Mouse (Mus musculus) MEL (cell line): ENCODE results near the gene Prex1. TPM values are rescaled to one million over a fixed set of nuclear protein-coding genes. Genes with fewer than 3 reads are reported as not detected.

Experiments used
- DNase-seq: peaks from one replicate; pipeline ENCODE4 v3.0.0; 2011; ENCODE audit warnings: low read depth, low spot score
- H3K27ac ChIP-seq: 2 replicates; pipeline ENCODE4 v1.5.1; 2012; ENCODE audit warnings: low read depth, mild to moderate bottlenecking, control low read depth, low read length, moderate library complexity; ENCODE audit not compliant: control insufficient read depth
- H3K27me3 ChIP-seq, 2 experiments: fragments of 150-350 bp in 1 of 2; sonication (generic) in 1 of 2; 2 replicates each; pipeline ENCODE4 v1.6.1; 2012; ENCODE audit warnings: low read length in 2 of 2, mild to moderate bottlenecking in 2 of 2, improper control_type of control experiment in 1 of 2, moderate library complexity in 1 of 2; ENCODE audit not compliant: insufficient read depth in 2 of 2, control insufficient read depth in 1 of 2
- H3K36me3 ChIP-seq, 2 experiments: 2 replicates each; pipeline ENCODE4 v1.6.1; 2012 to 2014; ENCODE audit warnings: low read length in 2 of 2, improper control_type of control experiment in 1 of 2, inconsistent platforms in 1 of 2, mild to moderate bottlenecking in 1 of 2; ENCODE audit not compliant: insufficient read depth in 2 of 2, control insufficient read depth in 1 of 2
- H3K4me1 ChIP-seq, 2 experiments: fragments of 150-350 bp in 1 of 2; sonication (generic) in 1 of 2; 2 replicates each; pipeline ENCODE4 v1.6.1; 2012; ENCODE audit warnings: low read length in 2 of 2, improper control_type of control experiment in 1 of 2, mild to moderate bottlenecking in 1 of 2; ENCODE audit not compliant: insufficient read depth in 2 of 2, control insufficient read depth in 1 of 2
- H3K4me3 ChIP-seq, 2 experiments: fragments of 150-350 bp in 1 of 2; sonication (generic) in 1 of 2; 2 replicates each; pipeline ENCODE4 v1.5.1; 2012; ENCODE audit warnings: low read depth in 2 of 2, low read length in 2 of 2, mild to moderate bottlenecking in 2 of 2, moderate library complexity in 2 of 2, control low read depth in 1 of 2, improper control_type of control experiment in 1 of 2; ENCODE audit not compliant: control insufficient read depth in 1 of 2, insufficient read depth in 1 of 2
- H3K79me2 ChIP-seq: 2 replicates; pipeline ENCODE4 v1.6.1; 2012; ENCODE audit warnings: mild to moderate bottlenecking, low read length, moderate library complexity; ENCODE audit not compliant: control insufficient read depth, poor library complexity, insufficient read depth
- H3K9ac ChIP-seq: 2 replicates; pipeline ENCODE4 v1.6.1; 2012; ENCODE audit warnings: low read depth, mild to moderate bottlenecking, control low read depth, low read length, moderate library complexity; ENCODE audit not compliant: control insufficient read depth, poor library complexity, severe bottlenecking
- H3K9me3 ChIP-seq: fragments of 150-350 bp; sonication (generic); replicated peaks from 2 replicates; pipeline ENCODE4 v1.6.1; 2012; ENCODE audit warnings: mild to moderate bottlenecking, low read length, improper control_type of control experiment, moderate library complexity; ENCODE audit not compliant: insufficient read depth
- BHLHE40 ChIP-seq: IDR thresholded peaks from 2 replicates; pipeline ENCODE4 v1.6.1; 2012; ENCODE audit warnings: low read depth, mild to moderate bottlenecking, inconsistent platforms, low read length, improper control_type of control experiment, borderline replicate concordance
- CHD1 ChIP-seq: IDR thresholded peaks from 2 replicates; pipeline ENCODE4 v1.6.1; 2012; ENCODE audit warnings: low read depth, mild to moderate bottlenecking, inconsistent platforms, low read length, improper control_type of control experiment
- CTCF ChIP-seq, 3 experiments: IDR thresholded peaks in 2 of 3; conservative IDR thresholded peaks in 1 of 3; 2 replicates each; pipeline ENCODE4 v1.5.1; 2011 to 2012; ENCODE audit warnings: low read length in 3 of 3, low read depth in 2 of 3, mild to moderate bottlenecking in 2 of 3, improper control_type of control experiment in 1 of 3, inconsistent platforms in 1 of 3, mixed read lengths in 1 of 3, moderate library complexity in 1 of 3; ENCODE audit not compliant: control insufficient read depth in 1 of 3, insufficient read depth in 1 of 3, poor library complexity in 1 of 3, severe bottlenecking in 1 of 3
- E2F4 ChIP-seq: IDR thresholded peaks from 2 replicates; pipeline ENCODE4 v1.6.1; 2011; ENCODE audit warnings: low read depth, low read length, improper control_type of control experiment, borderline replicate concordance
- ELF1 ChIP-seq: IDR thresholded peaks from 2 replicates; pipeline ENCODE4 v1.6.1; 2014; ENCODE audit warnings: low read depth, mild to moderate bottlenecking, inconsistent platforms, low read length, improper control_type of control experiment, moderate library complexity
- EP300 ChIP-seq, 2 experiments: IDR thresholded peaks; 2 replicates each; pipeline ENCODE4 v1.6.1; 2011; ENCODE audit warnings: improper control_type of control experiment in 2 of 2, low read length in 2 of 2, low read depth in 1 of 2, mild to moderate bottlenecking in 1 of 2
- ETS1 ChIP-seq: IDR thresholded peaks from 2 replicates; pipeline ENCODE4 v1.6.1; 2012; ENCODE audit warnings: low read depth, mild to moderate bottlenecking, inconsistent platforms, low read length, improper control_type of control experiment, moderate library complexity
- GABPA ChIP-seq: IDR thresholded peaks from 2 replicates; pipeline ENCODE4 v1.6.1; 2012; ENCODE audit warnings: low read depth, mild to moderate bottlenecking, inconsistent platforms, low read length, improper control_type of control experiment, moderate library complexity
- GATA1 ChIP-seq: IDR thresholded peaks from 2 replicates; pipeline ENCODE4 v1.6.1; 2011; ENCODE audit warnings: low read depth, low read length, improper control_type of control experiment
- JUND ChIP-seq: IDR thresholded peaks from 2 replicates; pipeline ENCODE4 v1.6.1; 2011; ENCODE audit warnings: low read depth, mild to moderate bottlenecking, improper control_type of control experiment, low read length
- KAT2A ChIP-seq: conservative IDR thresholded peaks from 2 replicates; pipeline ENCODE4 v1.6.1; 2012; ENCODE audit warnings: low read depth, low read length, improper control_type of control experiment, inconsistent platforms
- MAFK ChIP-seq: IDR thresholded peaks from 2 replicates; pipeline ENCODE4 v1.6.1; 2011; ENCODE audit warnings: low read depth, mild to moderate bottlenecking, low read length, improper control_type of control experiment, borderline replicate concordance
- MAX ChIP-seq: IDR thresholded peaks from 2 replicates; pipeline ENCODE4 v1.6.1; 2011; ENCODE audit warnings: low read length, improper control_type of control experiment
- MAZ ChIP-seq: IDR thresholded peaks from 2 replicates; pipeline ENCODE4 v1.6.1; 2012; ENCODE audit warnings: low read depth, mild to moderate bottlenecking, inconsistent platforms, low read length, improper control_type of control experiment
- MXI1 ChIP-seq: IDR thresholded peaks from 2 replicates; pipeline ENCODE4 v1.6.1; 2011; ENCODE audit warnings: mild to moderate bottlenecking, low read depth, low read length, improper control_type of control experiment
- MYB ChIP-seq: IDR thresholded peaks from 2 replicates; pipeline ENCODE4 v1.6.1; 2011; ENCODE audit warnings: mild to moderate bottlenecking, low read depth, low read length, improper control_type of control experiment
- NRF1 ChIP-seq: IDR thresholded peaks from 2 replicates; pipeline ENCODE4 v1.6.1; 2014; ENCODE audit warnings: low read depth, mild to moderate bottlenecking, inconsistent platforms, low read length, improper control_type of control experiment, moderate library complexity; ENCODE audit not compliant: poor library complexity, insufficient read depth, severe bottlenecking
- POLR2A ChIP-seq, 2 experiments: IDR thresholded peaks; 2 replicates each; pipeline ENCODE4 v1.6.1; 2011 to 2012; ENCODE audit warnings: low read length in 2 of 2, mild to moderate bottlenecking in 2 of 2, control low read depth in 1 of 2, improper control_type of control experiment in 1 of 2, low read depth in 1 of 2, moderate library complexity in 1 of 2; ENCODE audit not compliant: control insufficient read depth in 1 of 2, insufficient read depth in 1 of 2, poor library complexity in 1 of 2
- POLR2AphosphoS2 ChIP-seq: IDR thresholded peaks from 2 replicates; pipeline ENCODE4 v1.6.1; 2011; ENCODE audit warnings: low read length, improper control_type of control experiment
- RAD21 ChIP-seq: IDR thresholded peaks from 2 replicates; pipeline ENCODE4 v1.6.1; 2011; ENCODE audit warnings: mild to moderate bottlenecking, low read depth, low read length, improper control_type of control experiment
- RCOR1 ChIP-seq: IDR thresholded peaks from 2 replicates; pipeline ENCODE4 v1.6.1; 2012; ENCODE audit warnings: low read depth, mild to moderate bottlenecking, inconsistent platforms, low read length, improper control_type of control experiment
- SMC3 ChIP-seq: IDR thresholded peaks from 2 replicates; pipeline ENCODE4 v1.6.1; 2011; ENCODE audit warnings: low read depth, low read length, improper control_type of control experiment
- TAL1 ChIP-seq: IDR thresholded peaks from 2 replicates; pipeline ENCODE4 v1.6.1; 2012; ENCODE audit warnings: mild to moderate bottlenecking, inconsistent platforms, low read length, moderate library complexity, mixed read lengths
- TBP ChIP-seq: IDR thresholded peaks from 2 replicates; pipeline ENCODE4 v1.8.0; 2011; ENCODE audit warnings: low read depth, low read length, improper control_type of control experiment
- TCF12 ChIP-seq: IDR thresholded peaks from 2 replicates; pipeline ENCODE4 v1.6.1; 2014; ENCODE audit warnings: low read depth, mild to moderate bottlenecking, inconsistent platforms, low read length, improper control_type of control experiment, moderate library complexity
- UBTF ChIP-seq: IDR thresholded peaks from 2 replicates; pipeline ENCODE4 v1.6.1; 2012; ENCODE audit warnings: low read depth, mild to moderate bottlenecking, inconsistent platforms, low read length, improper control_type of control experiment, moderate library complexity, borderline replicate concordance; ENCODE audit not compliant: insufficient read depth
- USF2 ChIP-seq, 2 experiments: IDR thresholded peaks; 2 replicates each; pipeline ENCODE4 v1.6.1; 2011 to 2012; ENCODE audit warnings: improper control_type of control experiment in 2 of 2, low read length in 2 of 2, borderline replicate concordance in 1 of 2, inconsistent platforms in 1 of 2, low read depth in 1 of 2, mild to moderate bottlenecking in 1 of 2; ENCODE audit not compliant: insufficient read depth in 1 of 2
- ZC3H11A ChIP-seq: IDR thresholded peaks from 2 replicates; pipeline ENCODE4 v1.6.1; 2012; ENCODE audit warnings: low read depth, mild to moderate bottlenecking, inconsistent platforms, low read length, improper control_type of control experiment
- ZMIZ1 ChIP-seq: IDR thresholded peaks from 2 replicates; pipeline ENCODE4 v1.6.1; 2012; ENCODE audit warnings: low read depth, mild to moderate bottlenecking, inconsistent platforms, low read length, improper control_type of control experiment, moderate library complexity
- ZNF384 ChIP-seq: IDR thresholded peaks from 2 replicates; pipeline ENCODE4 v1.6.1; 2012; ENCODE audit warnings: low read depth, mild to moderate bottlenecking, inconsistent platforms, low read length, improper control_type of control experiment
- polyA plus RNA-seq, 2 experiments: library from polyadenylated mRNA; stranded (reverse) in 1 of 2; unstranded in 1 of 2; fragments of >175 nt in 1 of 2; fragments of >200 nt in 1 of 2; gene quantifications; 2 replicates each; pipeline versions ENCODE4 v1.2.1 to v1.2.4; 2012; ENCODE audit warnings: low replicate concordance in 2 of 2, low read depth in 1 of 2; ENCODE audit not compliant: insufficient read length in 2 of 2, insufficient read depth in 1 of 2, missing spikeins in 1 of 2
- total RNA-seq: library from RNA; depleted of rRNA; stranded (reverse); fragments of 300-350 nt; gene quantifications from 2 replicates; pipeline ENCODE4 v1.2.3, GENCODE M21; 2012

Gene Prex1
- total and polyA plus RNA-seq, 3 experiments = 8.0 to 33.1 (median 15.8) TPM

DNA sequence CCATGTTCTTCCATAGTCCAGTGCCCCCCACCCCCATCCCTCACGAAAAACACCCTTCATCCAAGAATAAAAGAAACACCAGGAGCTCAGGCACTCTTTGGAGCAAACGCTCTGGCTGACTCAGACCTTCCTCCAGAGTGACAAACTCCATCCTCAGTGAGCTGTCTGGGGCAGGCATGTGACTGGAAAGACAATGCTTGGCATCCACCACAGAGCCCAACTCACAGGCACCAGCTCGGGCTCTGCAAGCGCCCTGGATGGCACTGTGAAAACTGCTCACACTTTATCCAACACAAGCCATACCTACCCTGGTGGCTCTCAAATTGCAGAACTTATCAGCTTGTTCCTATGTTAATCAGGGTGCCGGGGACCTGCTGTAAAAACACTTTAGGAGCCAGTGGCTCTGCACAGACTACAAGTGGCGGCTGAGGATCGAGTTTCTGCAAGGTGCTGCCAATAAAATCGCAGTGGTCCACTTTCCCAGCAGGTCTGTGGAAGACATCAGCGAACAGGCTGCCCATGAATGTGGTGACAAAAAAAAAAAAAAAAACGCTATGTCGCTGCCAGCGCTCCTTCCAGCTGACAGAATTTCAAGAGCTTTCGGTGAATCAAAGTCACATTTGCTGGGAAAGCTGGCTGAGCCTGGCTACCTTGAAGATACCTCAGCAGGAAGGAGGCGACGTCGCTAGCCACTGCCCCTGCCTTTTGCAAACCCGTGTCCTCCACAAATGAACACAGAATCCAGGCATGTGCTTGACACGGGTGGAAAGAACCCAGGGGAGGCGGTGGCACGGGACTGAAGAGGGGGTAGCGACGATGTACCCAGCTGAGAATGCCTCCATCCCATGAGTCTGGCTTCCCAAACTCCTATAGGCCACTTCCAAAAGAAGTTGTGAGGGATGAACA is 45.6 kb downstream of the Prex1 start:
- Histone ChIP-seq H3K4me3 (no peak overlapping the region), H3K4me1 (peaks cover 16 to 21% of the 10 kb centered on the region in 2 experiments), H3K9me3 (no peaks in the 10 kb centered on the region), H3K79me2 (no peaks in the 10 kb centered on the region), H3K9ac (no peak overlapping the region), H3K27ac (no peak overlapping the region), H3K36me3 (peaks cover 0 to 7% of the 10 kb centered on the region in 2 experiments; a peak in 2 of 4 replicates)
- peak; percentile 30 for DNase-seq
- TF ChIP-seq GATA1 (no peak), ZNF384 (peak; percentile 55; the same call in 1 of the 2 replicates), ZMIZ1 (no peak), MYB (no peak)
- TF ChIP-seq, all 39 proteins: peak for 1
- no peaks in the 10 kb centered on the region for H3K27me3 ChIP-seq

DNA sequence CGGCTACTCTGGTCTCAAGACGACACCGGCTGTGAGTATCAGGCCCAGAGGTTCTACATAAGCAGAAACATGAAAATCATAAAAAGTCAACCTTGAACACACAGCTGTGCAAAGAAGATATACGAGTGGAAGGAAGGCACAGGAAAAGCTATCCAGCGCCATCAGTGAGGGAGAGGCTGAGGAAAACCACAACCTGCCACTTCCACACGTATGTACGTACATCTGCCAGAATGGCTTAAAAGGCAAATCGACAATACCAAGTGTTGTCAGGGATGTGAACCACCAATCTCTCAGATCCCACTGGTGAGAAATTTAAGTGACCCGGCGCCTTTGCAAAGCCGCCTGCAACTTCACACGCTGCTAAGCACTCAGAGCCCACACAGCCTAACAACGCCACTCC is 47.5 kb downstream of the Prex1 start:
- Histone ChIP-seq H3K4me3 (no peak overlapping the region), H3K4me1 (peaks cover 16 to 21% of the 10 kb centered on the region in 2 experiments), H3K36me3 (peaks cover 0 to 7% of the 10 kb centered on the region in 2 experiments; a peak in 2 of 4 replicates)
- TF ChIP-seq MAX (no peak), BHLHE40 (no peak), CTCF (IDR thresholded peaks at IDR 0.05 in 2 of 3, conservative IDR thresholded peaks at IDR 0.05 in 1 of 3; ENCODE audit: control insufficient read depth in 1 of 3, insufficient read depth in 1 of 3, low read depth in 2 of 3, low read length in 3 of 3, poor library complexity in 1 of 3, severe bottlenecking in 1 of 3) (no peak), MAFK (no peak), RCOR1 (no peak), SMC3 (no peak), MAZ (no peak), ZNF384 (no peak), POLR2A (IDR thresholded peaks at IDR 0.05; ENCODE audit: control insufficient read depth in 1 of 2, insufficient read depth in 1 of 2, low read depth in 1 of 2, low read length in 2 of 2, poor library complexity in 1 of 2) (no peak), ETS1 (0 out of 2 replicates have a peak, but pooled peaks have one; percentile 25), UBTF (no peak), JUND (no peak), TAL1 (peak; percentile 65), POLR2AphosphoS2 (no peak), CHD1 (no peak), USF2 (IDR thresholded peaks at IDR 0.05; ENCODE audit: borderline replicate concordance in 1 of 2, insufficient read depth in 1 of 2, low read depth in 1 of 2, low read length in 2 of 2) (no peak), E2F4 (no peak), KAT2A (no peak), ZC3H11A (no peak), TCF12 (0 out of 2 replicates have a peak, but pooled peaks have one; percentile 26), MYB (no peak), TBP (no peak), GABPA (no peak), EP300 (IDR thresholded peaks at IDR 0.05; ENCODE audit: low read depth in 1 of 2, low read length in 2 of 2) (peak; percentile 8 to 43; a peak in 3 of 4 replicates), MXI1 (no peak), ELF1 (no peak), NRF1 (no peak), RAD21 (no peak)

More for the DNA sequence above, 47.5 kb downstream of the Prex1 start:
- Histone ChIP-seq H3K9me3 (no peaks in the 10 kb centered on the region), H3K27ac (peak overlapping the region; percentile 51), H3K27me3 (no peaks in the 10 kb centered on the region), H3K79me2 (no peaks in the 10 kb centered on the region), H3K9ac (peak overlapping the region; percentile 4; the same call in 1 of the 2 replicates)
- DNase-seq = peak; percentile 44
